Mouse (Mus musculus) liver, embryonic 15.5 days (tissue): ENCODE results near the gene Pygm. TPM values are rescaled to one million over a fixed set of nuclear protein-coding genes. Genes with fewer than 3 reads are reported as not detected.

Experiments used
- ATAC-seq: fragments of 200-750 bp; cut with Nextera tagmentation; 2 replicates; pipeline ENCODE4 v1.8.0; 2017; ENCODE audit warnings: moderate number of reproducible peaks, mild to moderate bottlenecking, moderate library complexity; ENCODE audit not compliant: insufficient read depth
- H3K27ac ChIP-seq: fragments of 300-500 bp; sonication (generic); replicated peaks from 2 replicates; pipeline ENCODE4 v1.5.1; 2015; ENCODE audit warnings: mild to moderate bottlenecking, inconsistent platforms
- H3K27me3 ChIP-seq: fragments of 300-500 bp; sonication (generic); 2 replicates; pipeline ENCODE4 v1.6.1; 2015; ENCODE audit warnings: mild to moderate bottlenecking, inconsistent platforms
- H3K36me3 ChIP-seq: fragments of 300-500 bp; sonication (generic); replicated peaks from 2 replicates; pipeline ENCODE4 v1.6.1; 2015; ENCODE audit warnings: moderate library complexity, mild to moderate bottlenecking, inconsistent platforms
- H3K4me1 ChIP-seq: fragments of 300-500 bp; sonication (generic); replicated peaks from 2 replicates; pipeline ENCODE4 v1.6.1; 2015; ENCODE audit warnings: inconsistent platforms
- H3K4me2 ChIP-seq: fragments of 300-500 bp; sonication (generic); 2 replicates; pipeline ENCODE4 v1.6.1; 2015; ENCODE audit warnings: moderate library complexity, mild to moderate bottlenecking, inconsistent platforms
- H3K4me3 ChIP-seq: fragments of 300-500 bp; sonication (generic); replicated peaks from 2 replicates; pipeline ENCODE4 v1.5.1; 2015; ENCODE audit warnings: mild to moderate bottlenecking, inconsistent platforms
- H3K9ac ChIP-seq: fragments of 300-500 bp; sonication (generic); 2 replicates; pipeline ENCODE4 v1.6.1; 2015; ENCODE audit warnings: moderate library complexity, mild to moderate bottlenecking, inconsistent platforms
- H3K9me3 ChIP-seq: fragments of 300-500 bp; sonication (generic); replicated peaks from 2 replicates; pipeline ENCODE4 v1.6.1; 2016; ENCODE audit warnings: inconsistent platforms
- WGBS: fragments of 180-500 bp; shearing (Covaris S2); methylation state at CpG from one replicate; pipeline ENCODE4 v1.1.7; 2015; ENCODE audit warnings: mixed read lengths; ENCODE audit not compliant: insufficient replicate concordance; 5-methylcytosine and 5-hydroxymethylcytosine counted together
- polyA plus RNA-seq: library from polyadenylated mRNA; unstranded; fragments of >200 nt; fragmentation: Nextera tagmentation; extraction: Ambion mirVana; gene quantifications from 2 replicates; pipeline ENCODE4 v1.2.1, GENCODE M21; 2015

Gene Pygm
- polyA plus RNA-seq, 1 experiment from 2014 or later = 9.2 TPM

DNA sequence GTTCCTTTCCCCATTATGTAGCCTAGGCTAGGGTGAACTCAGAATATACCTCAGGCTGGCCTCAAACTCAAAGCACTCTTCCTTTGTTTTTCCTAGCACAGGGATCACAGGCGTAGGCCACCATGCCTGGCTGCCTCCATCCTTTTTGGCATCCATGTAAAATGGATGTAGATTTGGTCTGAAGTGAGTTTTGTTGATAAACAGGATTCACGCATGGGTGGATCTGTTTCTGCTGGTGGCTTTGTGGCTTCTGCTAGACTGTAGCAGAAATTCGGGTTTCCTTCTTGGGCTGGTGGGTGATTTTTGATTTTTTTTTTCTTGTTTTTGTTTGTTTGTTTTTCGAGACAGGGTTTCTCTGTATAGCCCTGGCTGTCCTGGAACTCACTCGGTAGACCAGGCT, 25.7 kb downstream of the Pygm start:
- Histone ChIP-seq H3K9me3 (no peaks in the 10 kb centered on the region), H3K27ac (no peak overlapping the region), H3K36me3 (peaks cover 8% of the 10 kb centered on the region), H3K4me3 (no peak overlapping the region), H3K9ac (no peak overlapping the region), H3K4me1 (no peaks in the 10 kb centered on the region; the same call in 1 of the 2 replicates), H3K27me3 (no peaks in the 10 kb centered on the region), H3K4me2 (no peak overlapping the region)
- 59% methylated on average over 5 of the region's 5 CpGs for WGBS
- ATAC-seq = no peak

DNA sequence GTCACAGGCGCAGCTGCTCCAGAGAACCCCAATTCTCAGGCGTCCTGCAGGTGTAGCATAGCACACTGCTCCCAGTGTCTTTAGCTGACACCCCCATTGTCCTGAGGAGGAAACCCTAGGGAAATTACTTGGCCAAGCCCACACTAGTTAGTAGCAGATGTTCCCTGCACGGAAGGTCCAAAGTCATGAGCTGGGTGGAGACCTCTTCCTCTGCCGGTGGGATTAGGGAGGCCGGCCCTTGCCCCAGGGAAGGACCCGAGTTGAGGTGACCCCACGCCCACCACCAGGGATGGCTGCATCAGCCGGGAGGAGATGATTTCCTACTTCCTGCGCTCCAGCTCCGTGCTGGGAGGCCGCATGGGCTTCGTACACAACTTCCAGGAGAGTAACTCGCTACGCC, 28.6 kb downstream of the Pygm start:
- Histone ChIP-seq H3K9ac (no peak overlapping the region), H3K4me2 (no peak overlapping the region), H3K4me3 (no peak overlapping the region), H3K4me1 (peaks cover 5% of the 10 kb centered on the region), H3K36me3 (peaks cover 1% of the 10 kb centered on the region), H3K27ac (no peak overlapping the region), H3K9me3 (no peaks in the 10 kb centered on the region), H3K27me3 (peaks cover 19% of the 10 kb centered on the region)
- ATAC-seq = no peak
- 73% methylated on average over 14 of the region's 14 CpGs for WGBS

DNA sequence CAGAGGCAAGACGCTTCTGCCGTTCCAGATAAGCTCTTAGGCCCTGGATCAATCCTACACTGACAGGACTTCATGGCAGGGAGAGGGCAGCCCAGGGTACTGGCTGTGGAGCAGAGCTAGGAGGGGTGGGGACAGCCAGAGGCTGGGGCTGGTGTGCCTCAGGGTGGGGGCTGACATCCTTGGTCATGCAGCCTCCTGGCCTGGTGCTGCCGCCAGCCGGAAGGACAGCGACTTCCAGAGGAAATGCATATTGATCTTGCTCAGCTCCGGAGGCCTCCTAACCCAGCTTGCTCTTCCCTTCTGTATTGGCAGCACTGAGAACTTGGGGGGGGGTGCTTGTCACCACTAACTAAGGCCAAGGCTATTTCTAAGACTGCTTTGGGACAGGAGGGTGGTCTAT, 31.3 kb downstream of the Pygm start:
- Histone ChIP-seq H3K27me3 (peaks cover 45% of the 10 kb centered on the region), H3K4me3 (no peak overlapping the region), H3K36me3 (no peaks in the 10 kb centered on the region), H3K9ac (no peak overlapping the region), H3K27ac (no peak overlapping the region), H3K4me1 (peaks cover 15% of the 10 kb centered on the region), H3K4me2 (no peak overlapping the region), H3K9me3 (no peaks in the 10 kb centered on the region)
- ATAC-seq = no peak
- WGBS = 9% methylated on average over 6 of the region's 6 CpGs

DNA sequence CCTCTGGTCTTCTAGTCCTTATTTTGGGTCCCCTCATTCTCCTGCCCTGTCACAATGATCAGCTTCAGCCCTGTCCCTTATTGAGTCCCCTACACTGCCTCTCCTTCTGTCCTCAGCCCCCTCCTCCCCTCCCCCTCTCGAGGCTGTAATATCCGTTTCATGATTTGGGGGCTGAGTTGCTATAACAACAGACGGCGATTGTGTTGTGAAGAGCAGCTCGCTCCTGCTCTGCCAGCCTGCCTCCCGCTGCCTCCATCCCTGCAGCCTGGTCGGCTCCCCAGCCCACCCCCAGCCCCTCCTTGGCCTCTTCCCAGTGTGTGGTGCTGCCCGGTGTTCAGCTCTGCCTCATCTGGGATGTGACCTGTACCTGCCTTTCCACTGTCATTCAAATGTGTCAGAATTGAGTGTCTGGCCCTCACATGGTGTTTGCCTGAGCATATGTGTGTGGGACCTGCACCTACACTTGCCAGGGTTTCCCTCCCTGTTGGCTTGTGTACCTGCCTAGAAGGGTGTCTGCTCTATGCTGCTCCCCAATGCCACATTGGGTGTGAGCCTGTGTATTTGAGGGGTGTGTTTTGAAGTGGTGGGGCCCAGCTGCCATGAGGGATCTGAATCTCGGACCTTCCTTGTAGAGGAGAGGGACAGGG, 32.0 kb downstream of the Pygm start:
- Histone ChIP-seq H3K27ac (no peak overlapping the region), H3K4me1 (peaks cover 15% of the 10 kb centered on the region), H3K9me3 (no peaks in the 10 kb centered on the region), H3K27me3 (peaks cover 53% of the 10 kb centered on the region), H3K9ac (no peak overlapping the region), H3K4me2 (no peak overlapping the region), H3K36me3 (no peaks in the 10 kb centered on the region), H3K4me3 (no peak overlapping the region)
- no peak for ATAC-seq
- 24% methylated on average over 9 of the region's 9 CpGs for WGBS

DNA sequence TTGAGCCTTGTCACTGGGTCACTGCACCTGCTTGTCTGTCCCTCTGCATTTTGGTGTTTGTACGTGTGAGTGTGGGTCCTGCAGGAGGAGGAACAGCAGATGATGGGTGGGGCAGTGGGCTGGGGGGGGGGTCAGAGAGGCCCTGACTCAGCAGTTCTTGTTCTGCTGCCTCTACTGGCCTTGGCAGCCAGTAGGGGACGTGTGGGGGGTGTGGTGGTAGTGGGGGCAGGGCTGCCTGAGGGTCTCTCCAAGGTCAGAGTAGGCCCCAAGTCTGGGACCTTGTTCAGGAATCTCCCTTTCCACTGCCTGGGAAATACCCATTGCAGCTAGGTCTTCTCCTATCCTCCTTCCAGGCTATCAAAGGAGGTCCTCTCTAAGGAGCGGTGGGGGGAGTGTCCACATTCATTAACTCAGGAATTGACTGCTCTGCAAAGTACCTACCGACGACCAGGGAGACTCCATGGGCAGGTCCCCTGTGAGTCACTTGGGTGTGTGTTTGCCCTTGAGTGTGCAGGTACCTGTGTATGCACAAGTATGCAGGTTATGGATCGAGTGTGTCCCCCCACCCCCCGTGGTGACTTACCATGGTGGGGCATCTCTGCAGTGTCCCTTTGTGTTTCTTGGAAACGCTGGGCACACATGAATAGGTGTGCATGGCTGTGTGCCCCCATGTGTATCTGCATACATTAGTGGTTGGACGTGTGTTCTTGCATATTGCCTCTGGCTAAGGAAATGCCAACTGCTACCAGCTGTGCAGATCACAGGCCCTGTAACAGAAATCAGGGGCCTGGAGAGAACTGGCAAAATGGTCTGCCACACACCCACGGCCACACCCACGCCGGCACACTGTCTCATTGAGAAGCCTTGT, 32.9 kb downstream of the Pygm start:
- Histone ChIP-seq H3K4me2 (no peak overlapping the region), H3K27me3 (peaks cover 62% of the 10 kb centered on the region), H3K4me1 (peaks cover 15% of the 10 kb centered on the region), H3K27ac (no peak overlapping the region), H3K9me3 (no peaks in the 10 kb centered on the region), H3K4me3 (no peak overlapping the region), H3K36me3 (no peaks in the 10 kb centered on the region), H3K9ac (no peak overlapping the region)
- ATAC-seq = no peak
- 47% methylated on average over 12 of the region's 12 CpGs for WGBS

DNA sequence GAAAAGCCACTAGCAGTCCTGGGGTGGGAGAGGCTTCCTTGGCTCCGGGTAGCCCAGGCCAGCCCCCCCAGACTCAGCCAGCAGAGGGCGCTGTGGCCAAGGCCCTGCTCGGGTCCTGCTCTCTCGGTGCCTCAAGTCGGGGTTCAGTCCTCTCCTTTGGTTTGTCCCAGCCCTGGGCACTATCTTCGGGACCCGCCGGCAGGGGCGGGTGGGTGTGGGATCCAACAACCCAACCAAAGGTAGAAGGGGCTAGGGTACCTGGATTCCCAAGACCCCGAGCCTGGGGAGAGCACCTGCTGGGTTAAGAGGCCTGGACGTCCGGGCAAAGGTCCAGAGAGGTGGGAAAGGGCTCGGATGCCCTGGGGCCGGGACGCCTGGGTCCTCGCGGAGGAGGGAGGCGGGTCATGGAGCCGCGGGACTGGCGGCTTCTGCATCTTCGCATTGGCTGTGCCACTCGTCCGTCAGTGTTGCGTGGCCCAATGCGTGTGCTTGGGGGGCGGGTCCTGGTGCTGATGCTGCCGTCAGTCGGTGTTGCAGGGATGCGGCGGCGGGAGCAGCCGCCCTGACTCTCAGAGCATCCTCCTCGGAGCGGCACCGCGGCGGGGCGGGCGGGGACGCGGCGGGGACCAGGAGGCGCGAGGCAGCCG, 34.2 kb downstream of the Pygm start, which contains the start of gene Nrxn2:
Nrxn2 (plus strand) TSS at position 499 of the 647 bp plus-strand sequence.
- no peaks in the 10 kb centered on the region for H3K36me3 ChIP-seq
- H3K27ac ChIP-seq = no peak within 1 kb of the TSS
- no peaks in the 10 kb centered on the region for H3K9me3 ChIP-seq
- peak within 1 kb of the TSS; percentile 76 for H3K4me2 ChIP-seq
- peaks cover 15% of the 10 kb centered on the region for H3K4me1 ChIP-seq
- H3K27me3 ChIP-seq = peaks cover 74% of the 10 kb centered on the region
- H3K4me3 ChIP-seq = peak within 1 kb of the TSS; percentile 48
- under 1% methylated on average over 44 of the region's 46 CpGs for WGBS
- H3K9ac ChIP-seq = no peak within 1 kb of the TSS
- peak; percentile 68 for ATAC-seq

DNA sequence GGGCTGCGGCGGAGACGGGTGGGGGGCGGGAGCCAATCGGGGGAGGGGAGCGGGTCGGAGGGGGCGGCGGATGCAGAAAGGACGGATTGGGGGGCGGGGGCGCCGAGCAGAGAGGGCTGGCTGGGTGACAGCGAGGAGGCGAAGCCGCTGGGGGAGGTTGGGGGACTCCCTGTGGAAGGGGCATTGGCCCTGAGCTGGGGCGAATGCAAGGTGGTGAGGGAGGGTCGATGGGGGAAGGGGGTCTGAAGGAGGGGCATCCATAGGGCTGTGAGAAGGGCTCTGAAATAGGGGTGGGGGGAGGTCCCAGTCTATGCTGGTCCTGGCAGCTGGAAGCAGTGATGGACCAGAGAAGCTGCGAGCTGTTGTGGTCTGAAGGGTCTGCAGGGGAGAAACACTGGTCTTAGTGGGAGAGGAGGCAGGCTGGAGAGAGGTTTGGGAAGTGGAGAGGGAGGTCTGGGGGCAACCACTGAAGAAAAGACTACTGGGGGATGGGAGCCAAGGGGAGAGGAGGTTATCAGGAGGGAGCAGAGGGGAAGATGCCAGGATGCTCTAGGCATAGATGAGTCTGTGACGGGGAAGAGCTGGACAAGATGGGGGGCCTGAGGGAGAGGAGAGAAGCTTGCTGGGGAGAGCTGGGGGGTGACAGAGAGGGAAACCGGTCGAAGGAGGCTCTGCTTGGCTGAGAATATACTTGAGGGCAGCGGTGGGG, 34.9 kb downstream of the Pygm start:
- H3K27me3 ChIP-seq = peaks cover 82% of the 10 kb centered on the region
- no peak overlapping the region for H3K27ac ChIP-seq
- H3K9me3 ChIP-seq = no peaks in the 10 kb centered on the region
- no peak overlapping the region for H3K4me2 ChIP-seq
- H3K36me3 ChIP-seq = no peaks in the 10 kb centered on the region
- H3K4me3 ChIP-seq = no peak overlapping the region
- peaks cover 15% of the 10 kb centered on the region for H3K4me1 ChIP-seq
- no peak overlapping the region for H3K9ac ChIP-seq
- 13% methylated on average over 15 of the region's 23 CpGs for WGBS
- ATAC-seq = no peak

DNA sequence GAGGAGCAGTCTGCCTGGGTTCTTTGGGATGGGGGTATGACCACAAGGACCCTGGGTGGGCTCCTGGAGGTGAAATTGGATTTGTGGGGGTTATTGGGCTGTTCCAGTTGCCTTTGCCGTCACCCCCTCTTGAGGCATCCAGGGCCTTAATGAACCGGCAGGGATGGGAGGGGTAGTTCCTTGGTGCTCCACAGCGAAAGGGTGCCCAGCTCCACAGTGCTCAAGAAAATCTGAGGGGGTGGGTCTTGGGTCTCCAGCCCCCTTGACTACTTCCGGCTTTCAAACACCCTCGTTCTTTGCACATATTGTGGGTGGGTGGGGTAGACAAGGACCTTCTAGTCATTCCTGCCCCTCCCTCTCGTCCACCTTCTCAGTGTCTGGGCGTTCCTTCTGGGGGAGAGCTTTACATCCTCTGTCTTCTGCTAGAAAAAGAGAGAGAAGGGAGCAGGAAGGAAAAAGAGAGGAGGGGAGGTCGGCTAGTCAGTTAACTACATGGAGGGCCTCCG, 35.7 kb downstream of the Pygm start:
- H3K9ac ChIP-seq = no peak overlapping the region
- no peaks in the 10 kb centered on the region for H3K36me3 ChIP-seq
- ATAC-seq = no peak
- no peak overlapping the region for H3K4me3 ChIP-seq
- no peak overlapping the region for H3K27ac ChIP-seq
- no peak overlapping the region for H3K4me2 ChIP-seq
- H3K9me3 ChIP-seq = no peaks in the 10 kb centered on the region
- 37% methylated on average over 9 of the region's 9 CpGs for WGBS
- peaks cover 15% of the 10 kb centered on the region for H3K4me1 ChIP-seq
- peaks cover 89% of the 10 kb centered on the region for H3K27me3 ChIP-seq

DNA sequence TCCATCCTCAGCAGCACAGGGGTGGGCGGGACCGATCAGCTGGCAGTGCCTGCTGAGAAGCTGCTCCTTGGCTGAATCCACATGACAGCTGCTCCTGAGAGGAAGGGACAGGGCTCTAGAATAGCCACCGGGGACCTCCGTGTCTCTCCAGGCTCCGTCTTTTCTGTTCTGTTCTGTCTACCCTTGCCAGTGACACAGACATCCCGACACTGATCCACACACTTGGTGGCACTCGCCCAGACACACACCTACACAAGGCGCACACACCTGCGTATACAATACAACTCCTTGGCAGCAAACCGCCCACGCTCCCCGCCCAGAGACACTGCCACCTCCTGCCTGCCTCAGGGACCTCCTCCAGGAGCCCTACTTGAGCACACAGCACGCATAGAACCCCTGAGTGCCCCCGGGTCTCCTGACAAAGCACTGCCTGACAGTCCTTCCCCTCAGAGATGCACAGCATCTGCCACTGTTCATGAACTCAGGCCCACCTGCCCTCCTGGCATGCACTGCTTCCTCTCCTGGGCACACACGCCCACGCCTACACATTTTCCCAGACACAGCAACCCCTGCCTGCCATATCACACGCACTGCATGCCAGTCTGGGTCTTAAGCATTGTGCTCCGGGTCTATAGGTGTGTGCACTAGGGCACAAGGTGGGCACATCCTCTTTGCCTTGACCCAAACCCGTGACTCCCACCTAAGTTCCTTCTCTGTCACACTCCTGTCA, 36.4 kb downstream of the Pygm start:
- Histone ChIP-seq H3K36me3 (no peaks in the 10 kb centered on the region), H3K9ac (no peak overlapping the region), H3K27ac (no peak overlapping the region), H3K9me3 (no peaks in the 10 kb centered on the region), H3K4me3 (no peak overlapping the region), H3K4me2 (no peak overlapping the region), H3K27me3 (peaks cover 97% of the 10 kb centered on the region), H3K4me1 (peaks cover 15% of the 10 kb centered on the region)
- ATAC-seq = no peak
- 46% methylated on average over 19 of the region's 19 CpGs for WGBS

DNA sequence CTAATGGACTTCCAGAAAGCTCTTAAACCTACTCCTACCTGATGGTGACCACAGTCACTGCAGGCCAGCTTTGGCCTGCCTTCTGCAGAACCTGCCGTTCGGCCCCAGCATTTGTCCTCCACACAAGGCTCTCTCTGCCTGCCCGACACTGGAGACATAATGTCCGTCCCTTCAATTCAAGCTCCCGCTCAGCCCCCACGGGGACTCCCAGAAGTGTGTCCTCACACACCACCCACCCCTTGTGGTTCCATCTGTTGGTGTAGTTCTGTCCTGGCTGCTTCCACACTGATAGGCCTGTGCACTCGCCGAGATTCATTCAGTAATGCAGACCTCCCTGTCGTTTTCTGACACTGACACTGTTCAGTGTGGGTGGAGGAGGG, 37.0 kb downstream of the Pygm start:
- Histone ChIP-seq H3K9me3 (no peaks in the 10 kb centered on the region), H3K36me3 (no peaks in the 10 kb centered on the region), H3K27me3 (peaks cover 100% of the 10 kb centered on the region), H3K9ac (no peak overlapping the region), H3K4me1 (peaks cover 15% of the 10 kb centered on the region), H3K4me3 (no peak overlapping the region), H3K4me2 (no peak overlapping the region), H3K27ac (no peak overlapping the region)
- WGBS = 52% methylated on average over 9 of the region's 9 CpGs
- ATAC-seq = no peak
